Comparison of ENCODE assay signal across 16 mouse cellular contexts in the genomic region with DNA sequence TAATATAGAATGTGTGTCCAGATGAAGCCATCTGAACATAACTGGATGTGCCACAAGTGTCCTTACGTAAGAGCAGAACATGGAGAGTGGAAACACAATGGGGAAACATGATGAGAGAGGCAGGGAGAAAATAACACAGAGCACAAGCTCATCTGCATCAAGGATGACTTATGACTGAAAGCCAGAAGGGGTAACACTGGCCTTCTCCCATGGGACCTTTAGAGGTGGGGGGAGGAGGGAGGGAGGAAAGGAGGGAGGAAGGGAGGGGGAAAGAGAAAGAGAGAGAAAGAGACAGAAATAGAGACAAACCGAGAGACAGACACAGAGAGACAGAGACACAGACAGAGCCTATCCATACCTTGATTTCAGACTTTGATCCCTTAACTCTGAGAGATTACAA.
"Had no signal": no experiment of that assay in that cellular context is flagged by ENCODE, and none has a peak within 500 bp of the region (broad histone marks: within the 10 kb centered on the region; RNA-seq: fewer than 3 reads in every experiment).

No protein-coding gene starts in this region.

- H3K4me3 ChIP-seq: neural tube, embryonic 13.5 days; neural tube, embryonic 15.5 days; stomach, embryonic 15.5 days had no signal

- H3K27ac ChIP-seq: neural tube, embryonic 13.5 days; neural tube, embryonic 15.5 days; stomach, embryonic 15.5 days; stomach, postnatal 0 days had no signal

- DNase-seq: retina, postnatal 1 day; right cerebral cortex, adult 18-20 months; right cerebral cortex, postnatal 14 days; right cerebral cortex, postnatal 25 days; right cerebral cortex, postnatal 4 days; spleen, adult 18-20 months; thymus, adult 18-20 months; thymus, adult 2 months; thymus, postnatal 14 days; thymus, postnatal 25 days; thymus, postnatal 36 days; thymus, postnatal 4 days had no signal

- H3K36me3 ChIP-seq: neural tube, embryonic 13.5 days; neural tube, embryonic 15.5 days; stomach, embryonic 15.5 days had no signal

- H3K9me3 ChIP-seq: neural tube, embryonic 13.5 days; neural tube, embryonic 15.5 days; stomach, embryonic 15.5 days had no signal

- H3K9ac ChIP-seq: neural tube, embryonic 13.5 days; neural tube, embryonic 15.5 days; stomach, embryonic 15.5 days had no signal

- H3K4me2 ChIP-seq: neural tube, embryonic 13.5 days; neural tube, embryonic 15.5 days; stomach, embryonic 15.5 days had no signal
